Mouse (Mus musculus): Measurements from ENCODE around the gene Cep170b. TPM values are rescaled to one million over a fixed set of nuclear protein-coding genes. Genes with fewer than 3 reads are reported as not detected.
A peak's percentile ranks its signal among the peaks of the same experiment; 100 is the strongest.

Cep170b gene
- total RNA-seq, 1 experiment: 46.1 TPM

GRCm38 (mm10) chr12:112742768-112743167, 22.5 kb downstream of the Cep170b start:
- in situ Hi-C loops (cut with MboI; ENCODE audit: low sequenced_read_pairs in 2 of 2, unreplicated experiment in 2 of 2): loop anchor here in 1 of 2 experiments (10.0 kb wide), 1 partner anchor 102 kb away; no protein-coding TSS in a partner anchor
- DNase-seq (ENCODE audit: low read depth, low spot score): no peak
- peak overlapping the region; percentile 8; the same call in 1 of the 2 replicates for H3K9ac ChIP-seq (ENCODE audit: insufficient read depth, low read depth, low read length, poor library complexity, severe bottlenecking)
- no peak for TF ChIP-seq ZNF384 (IDR thresholded peaks at IDR 0.05; ENCODE audit: low read depth, low read length)
- no peak for TF ChIP-seq CHD2 (IDR thresholded peaks at IDR 0.05; ENCODE audit: low read depth, low read length)
- TF ChIP-seq MAFK (IDR thresholded peaks at IDR 0.05; ENCODE audit: insufficient read depth, low read depth, low read length): no peak
- no peak for TF ChIP-seq HCFC1 (IDR thresholded peaks at IDR 0.05; ENCODE audit: borderline replicate concordance, insufficient read depth, low read length)
- TF ChIP-seq ZC3H11A (IDR thresholded peaks at IDR 0.05; ENCODE audit: borderline replicate concordance, low read depth, low read length): no peak
- H3K36me3 ChIP-seq (ENCODE audit: control insufficient read depth, insufficient read depth, low read length, poor library complexity, severe bottlenecking): peaks cover 20% of the 10 kb centered on the region
- peaks cover 0 to 14% of the 10 kb centered on the region in 2 experiments; a peak in 2 of 4 replicates for H3K4me1 ChIP-seq (ENCODE audit: control insufficient read depth in 2 of 2, insufficient read depth in 2 of 2, low read length in 2 of 2, poor library complexity in 1 of 2)
- no peaks in the 10 kb centered on the region for H3K9me3 ChIP-seq (ENCODE audit: control insufficient read depth, insufficient read depth, low read depth, low read length)
- H3K4me3 ChIP-seq (ENCODE audit: insufficient read depth in 1 of 2, low read depth in 1 of 2, low read length in 2 of 2, poor library complexity in 1 of 2, severe bottlenecking in 1 of 2): no peak overlapping the region
- no peak overlapping the region for H3K27ac ChIP-seq (ENCODE audit: insufficient read depth, low read depth, low read length, poor library complexity, severe bottlenecking)

GRCm38 (mm10) chr12:112743168-112743975, 23.1 kb downstream of the Cep170b start:
- Histone ChIP-seq H3K4me3 (ENCODE audit: insufficient read depth in 1 of 2, low read depth in 1 of 2, low read length in 2 of 2, poor library complexity in 1 of 2, severe bottlenecking in 1 of 2) (no peak overlapping the region), H3K27ac (ENCODE audit: insufficient read depth, low read depth, low read length, poor library complexity, severe bottlenecking) (no peak overlapping the region), H3K9me3 (ENCODE audit: control insufficient read depth, insufficient read depth, low read depth, low read length) (no peaks in the 10 kb centered on the region), H3K9ac (ENCODE audit: insufficient read depth, low read depth, low read length, poor library complexity, severe bottlenecking) (peak overlapping the region; percentile 8; the same call in 1 of the 2 replicates), H3K4me1 (ENCODE audit: control insufficient read depth in 2 of 2, insufficient read depth in 2 of 2, low read length in 2 of 2, poor library complexity in 1 of 2) (peaks cover 0 to 14% of the 10 kb centered on the region in 2 experiments; a peak in 2 of 4 replicates), H3K36me3 (ENCODE audit: control insufficient read depth, insufficient read depth, low read length, poor library complexity, severe bottlenecking) (peaks cover 14% of the 10 kb centered on the region)
- TF ChIP-seq HCFC1 (IDR thresholded peaks at IDR 0.05; ENCODE audit: borderline replicate concordance, insufficient read depth, low read length) (no peak), MAFK (IDR thresholded peaks at IDR 0.05; ENCODE audit: insufficient read depth, low read depth, low read length) (no peak), ZC3H11A (IDR thresholded peaks at IDR 0.05; ENCODE audit: borderline replicate concordance, low read depth, low read length) (no peak), CHD2 (IDR thresholded peaks at IDR 0.05; ENCODE audit: low read depth, low read length) (no peak), ZNF384 (IDR thresholded peaks at IDR 0.05; ENCODE audit: low read depth, low read length) (no peak)
- in situ Hi-C loops (cut with MboI; ENCODE audit: low sequenced_read_pairs in 2 of 2, unreplicated experiment in 2 of 2): loop anchor here in 1 of 2 experiments (10.0 kb wide), 1 partner anchor 101 kb away; no protein-coding TSS in a partner anchor
- DNase-seq (ENCODE audit: low read depth, low spot score): peak; percentile 70

GRCm38 (mm10) chr12:112744211-112744610, 24.0 kb downstream of the Cep170b start:
- H3K36me3 ChIP-seq (ENCODE audit: control insufficient read depth, insufficient read depth, low read length, poor library complexity, severe bottlenecking): peaks cover 8% of the 10 kb centered on the region
- peaks cover 0 to 14% of the 10 kb centered on the region in 2 experiments; a peak in 1 of 4 replicates for H3K4me1 ChIP-seq (ENCODE audit: control insufficient read depth in 2 of 2, insufficient read depth in 2 of 2, low read length in 2 of 2, poor library complexity in 1 of 2)
- H3K9ac ChIP-seq (ENCODE audit: insufficient read depth, low read depth, low read length, poor library complexity, severe bottlenecking): no peak overlapping the region
- H3K9me3 ChIP-seq (ENCODE audit: control insufficient read depth, insufficient read depth, low read depth, low read length): no peaks in the 10 kb centered on the region
- no peak overlapping the region for H3K4me3 ChIP-seq (ENCODE audit: insufficient read depth in 1 of 2, low read depth in 1 of 2, low read length in 2 of 2, poor library complexity in 1 of 2, severe bottlenecking in 1 of 2)
- in situ Hi-C loops (cut with MboI; ENCODE audit: low sequenced_read_pairs in 2 of 2, unreplicated experiment in 2 of 2): loop anchor here in 1 of 2 experiments (10.0 kb wide), 1 partner anchor 101 kb away; no protein-coding TSS in a partner anchor
- H3K27ac ChIP-seq (ENCODE audit: insufficient read depth, low read depth, low read length, poor library complexity, severe bottlenecking): no peak overlapping the region
- TF ChIP-seq CHD2 (IDR thresholded peaks at IDR 0.05; ENCODE audit: low read depth, low read length) (no peak), MAFK (IDR thresholded peaks at IDR 0.05; ENCODE audit: insufficient read depth, low read depth, low read length) (no peak), ZC3H11A (IDR thresholded peaks at IDR 0.05; ENCODE audit: borderline replicate concordance, low read depth, low read length) (no peak), HCFC1 (IDR thresholded peaks at IDR 0.05; ENCODE audit: borderline replicate concordance, insufficient read depth, low read length) (no peak), ZNF384 (IDR thresholded peaks at IDR 0.05; ENCODE audit: low read depth, low read length) (no peak)
- no peak for DNase-seq (ENCODE audit: low read depth, low spot score)

DNA sequence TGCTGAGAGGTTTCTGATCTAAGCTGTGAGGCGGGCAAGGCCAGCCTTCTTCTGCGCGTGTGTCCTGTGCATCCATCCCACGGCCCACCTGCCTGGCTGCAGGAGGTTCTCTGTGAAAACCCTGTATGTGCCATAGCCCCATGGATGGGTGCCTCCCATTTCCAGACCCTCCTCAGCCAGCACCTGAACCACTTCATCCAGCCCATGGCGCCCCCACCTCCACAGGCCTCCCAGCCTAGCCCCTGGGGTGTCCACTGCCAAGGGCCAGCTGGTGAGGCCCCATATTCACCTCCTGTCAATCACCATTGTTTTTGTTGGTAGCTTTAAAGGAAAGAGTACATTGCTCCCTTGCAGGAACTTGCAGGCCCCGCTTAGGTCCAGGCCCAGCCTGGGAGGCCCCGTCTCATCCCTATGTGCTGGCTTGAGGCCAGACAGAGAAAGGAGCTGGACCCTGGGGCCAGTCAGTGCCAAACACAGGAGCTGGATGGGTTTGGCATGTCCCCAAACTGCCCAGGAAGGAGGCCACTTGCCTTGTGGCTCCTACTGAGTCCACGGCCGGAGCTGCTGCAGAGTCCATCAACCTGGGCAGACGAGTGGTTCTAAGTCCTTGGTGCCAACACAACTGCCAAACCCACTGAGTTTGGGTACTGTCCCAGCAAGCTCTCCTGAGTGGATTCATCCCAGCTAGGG, 24.8 kb downstream of the Cep170b start:
- DNase-seq (ENCODE audit: low read depth, low spot score): no peak

More for the DNA sequence above, 24.8 kb downstream of the Cep170b start:
- Histone ChIP-seq H3K9me3 (ENCODE audit: control insufficient read depth, insufficient read depth, low read depth, low read length) (no peaks in the 10 kb centered on the region), H3K4me1 (ENCODE audit: control insufficient read depth in 2 of 2, insufficient read depth in 2 of 2, low read length in 2 of 2, poor library complexity in 1 of 2) (peaks cover 0 to 14% of the 10 kb centered on the region in 2 experiments; a peak in 1 of 4 replicates), H3K9ac (ENCODE audit: insufficient read depth, low read depth, low read length, poor library complexity, severe bottlenecking) (no peak overlapping the region), H3K4me3 (ENCODE audit: insufficient read depth in 1 of 2, low read depth in 1 of 2, low read length in 2 of 2, poor library complexity in 1 of 2, severe bottlenecking in 1 of 2) (no peak overlapping the region), H3K36me3 (ENCODE audit: control insufficient read depth, insufficient read depth, low read length, poor library complexity, severe bottlenecking) (peaks cover 5% of the 10 kb centered on the region), H3K27ac (ENCODE audit: insufficient read depth, low read depth, low read length, poor library complexity, severe bottlenecking) (no peak overlapping the region)
- no peak for TF ChIP-seq CHD2 (IDR thresholded peaks at IDR 0.05; ENCODE audit: low read depth, low read length)
- no peak for TF ChIP-seq HCFC1 (IDR thresholded peaks at IDR 0.05; ENCODE audit: borderline replicate concordance, insufficient read depth, low read length)
- TF ChIP-seq ZC3H11A (IDR thresholded peaks at IDR 0.05; ENCODE audit: borderline replicate concordance, low read depth, low read length): no peak
- no peak for TF ChIP-seq MAFK (IDR thresholded peaks at IDR 0.05; ENCODE audit: insufficient read depth, low read depth, low read length)
- TF ChIP-seq ZNF384 (IDR thresholded peaks at IDR 0.05; ENCODE audit: low read depth, low read length): no peak
- in situ Hi-C loops (cut with MboI; ENCODE audit: low sequenced_read_pairs in 2 of 2, unreplicated experiment in 2 of 2): loop anchor here in 1 of 2 experiments (10.0 kb wide), 1 partner anchor 100 kb away; no protein-coding TSS in a partner anchor

All from ES-E14 (cell line).